Mouse (Mus musculus) liver, embryonic 14.5 days (tissue): ENCODE results near the gene Bloc1s3.

Source experiments
- CTCF ChIP-seq: IDR thresholded peaks from 2 replicates; pipeline ENCODE4 v1.5.1; 2016; ENCODE audit warnings: antibody characterized with exemption, low read depth, control low read depth
- EP300 ChIP-seq: IDR thresholded peaks from 2 replicates; pipeline ENCODE4 v1.6.1; 2016; ENCODE audit warnings: antibody characterized with exemption, low read depth

GRCm38 (mm10) chr7:19461488-19461887 lies 46.7 kb downstream of the Bloc1s3 start:
- TF ChIP-seq EP300 (no peak), CTCF (peak; percentile 88)
